Mouse (Mus musculus) embryo, embryonic 10.5 days (tissue): Measurements from ENCODE around the gene 1700109H08Rik.
"Not testable (repeated sequence)": the region's sequence is repeated elsewhere in the genome, so short reads cannot be mapped to it uniquely, and the experiment has no call there.

Source experiments
- DNase-seq: peaks from one replicate; pipeline ENCODE4 v3.0.0-alpha.2; 2015; ENCODE audit warnings: low spot score

The 1700109H08Rik gene

GRCm38 (mm10) chr5:3571266-3571665 lies at the start of gene 1700109H08Rik:
1700109H08Rik (plus strand) TSS chr5:3571566.
- DNase-seq = no peak

GRCm38 (mm10) chr5:3521741-3522140 lies 49.6 kb upstream of the 1700109H08Rik start:
- DNase-seq = no peak

- no peak for DNase-seq
These were observed 48.5 kb upstream of the 1700109H08Rik start for GRCm38 (mm10) chr5:3522826-3523225.

GRCm38 (mm10) chr5:3527041-3527691 lies 44.2 kb upstream of the 1700109H08Rik start:
- peak; percentile 72 for DNase-seq

- DNase-seq = no peak
These were observed 41.7 kb upstream of the 1700109H08Rik start for GRCm38 (mm10) chr5:3529585-3530189.

GRCm38 (mm10) chr5:3532048-3532447 lies 39.3 kb upstream of the 1700109H08Rik start:
- DNase-seq = not testable (repeated sequence)

- DNase-seq = no peak
These were observed 34.7 kb upstream of the 1700109H08Rik start for GRCm38 (mm10) chr5:3536592-3537212.

- no peak for DNase-seq
These were observed 32.6 kb upstream of the 1700109H08Rik start for GRCm38 (mm10) chr5:3538505-3539472.

- DNase-seq = no peak
These were observed 29.5 kb upstream of the 1700109H08Rik start for GRCm38 (mm10) chr5:3541871-3542270.

- peak; percentile 94 for DNase-seq
These were observed 27.5 kb upstream of the 1700109H08Rik start, which contains the start of gene Fam133b for GRCm38 (mm10) chr5:3543629-3544479. Fam133b (plus strand) TSS chr5:3543833.

- no peak for DNase-seq
These were observed 26.9 kb upstream of the 1700109H08Rik start for GRCm38 (mm10) chr5:3544480-3544769.

- DNase-seq = no peak
These were observed 25.1 kb upstream of the 1700109H08Rik start for GRCm38 (mm10) chr5:3546226-3546625.

- DNase-seq = no peak
These were observed 19.9 kb upstream of the 1700109H08Rik start for GRCm38 (mm10) chr5:3551481-3551880.

- DNase-seq = no peak
These were observed 17.2 kb upstream of the 1700109H08Rik start for GRCm38 (mm10) chr5:3554198-3554597.

GRCm38 (mm10) chr5:3574825-3575224 lies 3.5 kb downstream of the 1700109H08Rik start:
- DNase-seq = no peak

- no peak for DNase-seq
These were observed 6.6 kb downstream of the 1700109H08Rik start for GRCm38 (mm10) chr5:3577939-3578338.

GRCm38 (mm10) chr5:3579066-3579465 lies 7.7 kb downstream of the 1700109H08Rik start:
- DNase-seq = no peak

- peak; percentile 99 for DNase-seq
These were observed 24.5 kb downstream of the 1700109H08Rik start, which contains the start of gene Pex1 for GRCm38 (mm10) chr5:3595693-3596398. Pex1 (plus strand) TSS chr5:3596066.

- DNase-seq = peak; percentile 82
These were observed 25.0 kb downstream of the 1700109H08Rik start, which contains the start of gene Rbm48 for GRCm38 (mm10) chr5:3596399-3596766. Rbm48 (minus strand) TSS chr5:3596585.

- no peak for DNase-seq
These were observed 25.8 kb downstream of the 1700109H08Rik start for GRCm38 (mm10) chr5:3597171-3597570.
